Mouse (Mus musculus): ENCODE measurements around the gene Taf4.
A peak's percentile ranks its signal among the peaks of the same experiment; 100 is the strongest.

The Taf4 gene

DNA sequence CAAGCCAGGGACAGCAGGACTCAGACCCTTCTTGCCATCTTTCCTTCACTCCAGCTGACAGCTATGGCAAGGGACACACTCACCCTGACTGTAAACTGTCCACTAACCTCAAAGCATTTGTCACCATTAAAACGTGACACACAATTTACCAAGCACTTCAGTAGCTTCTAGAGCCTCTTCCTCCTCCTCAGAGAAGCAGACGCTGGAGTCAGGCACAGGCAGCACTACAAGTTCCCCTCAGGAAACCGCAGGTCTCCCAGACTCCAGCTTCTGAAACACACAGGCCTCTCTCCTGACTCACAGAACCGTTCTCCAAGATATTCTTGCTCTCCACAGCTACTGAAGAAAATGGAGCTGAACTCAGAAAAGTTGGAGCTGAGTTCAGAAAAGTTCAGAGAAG is 39.4 kb downstream of the Taf4 start:
- no peak for DNase-seq (ENCODE audit: low read depth, low spot score)

DNA sequence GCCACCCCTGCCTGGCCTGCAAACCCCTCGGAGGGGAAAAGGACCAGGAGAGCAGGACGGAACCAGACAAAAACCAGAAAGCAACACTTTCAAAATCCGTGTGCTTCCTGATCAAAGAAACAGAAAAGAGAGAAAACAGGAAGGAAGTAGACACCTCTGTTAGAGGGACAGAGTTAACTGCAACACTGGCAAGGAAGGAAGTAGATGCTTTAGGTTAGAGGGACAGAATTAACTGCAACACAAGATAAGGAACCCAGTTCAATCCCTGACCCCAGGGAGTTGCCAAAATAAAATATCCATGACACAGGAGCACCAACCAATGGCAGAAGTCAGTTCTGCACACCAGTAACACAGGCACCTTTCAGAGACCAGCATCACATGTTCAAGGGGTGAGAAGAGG is 42.3 kb downstream of the Taf4 start:
- no peak for DNase-seq (ENCODE audit: low read depth, low spot score)

DNA sequence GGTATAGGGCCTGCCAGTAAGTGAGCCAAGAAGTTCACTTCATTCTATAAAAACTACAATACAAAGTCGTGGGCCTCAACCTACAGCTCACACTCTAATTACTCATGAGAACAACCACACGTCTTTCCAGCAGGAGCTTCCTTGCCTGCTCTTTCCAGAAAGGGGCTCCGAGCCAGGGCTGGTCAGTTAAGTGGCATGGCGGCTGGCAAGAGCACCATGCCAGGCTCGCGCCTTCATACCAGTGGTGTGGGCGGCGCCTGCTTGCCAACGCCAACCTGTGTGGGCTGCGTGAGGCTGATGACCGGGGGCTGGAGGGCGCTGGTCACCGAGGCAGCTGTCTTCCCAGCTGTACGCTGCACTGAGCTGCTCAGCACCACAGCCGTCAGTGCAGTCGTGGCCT is 44.7 kb downstream of the Taf4 start:
- DNase-seq (ENCODE audit: low read depth, low spot score) = no peak

DNA sequence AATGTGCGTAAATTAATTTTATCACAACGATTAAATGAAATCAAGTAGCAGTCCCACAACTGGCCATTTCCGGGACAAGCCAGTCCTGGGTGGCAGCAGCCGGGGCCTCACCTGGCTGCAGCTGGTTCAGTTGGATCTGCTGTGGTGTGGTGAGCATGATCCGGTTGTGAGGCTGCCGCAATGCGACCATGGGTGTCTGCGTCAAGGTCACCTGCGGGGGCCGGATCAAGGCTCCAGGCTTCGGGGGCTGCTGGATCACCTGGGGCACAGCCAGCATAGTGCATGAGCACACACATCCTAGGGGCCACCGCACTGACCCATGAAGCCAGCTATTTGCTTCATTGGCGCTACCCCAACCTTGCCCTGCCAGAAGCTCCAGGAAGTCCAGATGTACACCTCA is 47.3 kb downstream of the Taf4 start:
- no peak for DNase-seq (ENCODE audit: low read depth, low spot score)

DNA sequence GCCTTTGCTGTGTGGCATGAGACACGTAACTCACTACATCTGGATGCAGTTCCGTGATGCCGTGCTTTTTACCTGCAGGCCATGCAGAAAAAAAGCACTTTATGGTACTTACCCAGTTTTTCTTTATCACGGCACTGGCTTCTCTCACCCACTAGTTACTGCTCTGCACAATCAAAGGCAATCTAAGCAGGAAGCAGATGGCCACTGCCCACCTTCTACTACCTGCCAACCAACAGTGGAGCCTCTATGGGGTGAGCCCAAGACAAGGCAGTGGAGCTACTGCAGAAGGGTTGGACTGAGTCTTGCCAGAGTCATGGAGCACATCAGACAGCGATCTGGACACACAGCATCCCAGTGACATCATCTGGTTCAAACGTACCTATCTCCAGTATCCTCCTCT is 52.4 kb downstream of the Taf4 start:
- no peak for DNase-seq (ENCODE audit: low read depth, low spot score)

DNA sequence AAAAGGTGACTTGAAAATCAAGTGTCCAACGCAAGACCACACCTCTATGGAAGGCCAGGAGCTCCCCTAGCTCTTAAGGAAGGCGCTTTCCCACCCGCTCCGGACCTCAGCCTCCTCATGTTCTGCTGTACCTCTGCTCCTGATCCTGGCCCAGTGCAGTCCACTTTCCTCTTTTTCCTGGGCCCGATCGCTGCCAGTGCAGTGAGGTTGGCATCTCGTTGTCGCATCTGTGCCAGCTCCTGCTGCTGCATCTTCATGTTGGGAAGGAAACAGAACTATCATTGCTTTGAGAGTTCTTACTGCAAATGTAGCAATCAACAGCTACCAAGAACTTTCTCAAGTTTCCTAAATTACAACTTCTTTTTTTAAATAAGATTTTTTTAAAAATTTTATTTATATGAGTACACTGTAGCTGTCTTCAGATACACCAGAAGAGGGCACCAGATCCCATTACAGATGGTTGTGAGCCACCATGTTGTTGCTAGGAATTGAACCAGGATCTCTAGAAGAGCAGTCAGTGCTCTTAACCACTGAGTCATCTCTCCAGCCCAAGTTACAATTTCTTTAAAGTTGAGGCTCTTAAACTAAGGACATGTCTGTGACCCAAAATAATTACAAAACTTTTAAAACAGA is 55.3 kb downstream of the Taf4 start:
- DNase-seq (ENCODE audit: low read depth, low spot score) = no peak

DNA sequence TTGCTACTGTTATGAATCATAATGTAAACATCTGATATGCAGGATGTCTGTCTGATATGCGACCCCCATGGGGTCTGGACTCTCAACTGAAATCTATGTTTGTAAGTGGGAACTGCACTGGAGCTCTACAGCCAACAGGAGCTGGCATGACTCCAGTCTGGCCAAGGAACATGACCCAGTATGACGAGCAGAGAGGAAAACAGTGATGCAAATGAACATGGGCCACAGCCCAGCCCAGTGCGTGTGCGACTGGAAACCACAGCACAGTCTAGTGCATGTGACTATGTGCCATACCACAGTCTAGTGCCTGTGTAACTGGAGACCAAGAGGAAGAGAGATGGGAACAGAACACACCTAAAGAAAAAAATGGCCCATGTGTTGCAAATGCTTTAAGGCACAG is 56.4 kb downstream of the Taf4 start:
- no peak for DNase-seq (ENCODE audit: low read depth, low spot score)

DNA sequence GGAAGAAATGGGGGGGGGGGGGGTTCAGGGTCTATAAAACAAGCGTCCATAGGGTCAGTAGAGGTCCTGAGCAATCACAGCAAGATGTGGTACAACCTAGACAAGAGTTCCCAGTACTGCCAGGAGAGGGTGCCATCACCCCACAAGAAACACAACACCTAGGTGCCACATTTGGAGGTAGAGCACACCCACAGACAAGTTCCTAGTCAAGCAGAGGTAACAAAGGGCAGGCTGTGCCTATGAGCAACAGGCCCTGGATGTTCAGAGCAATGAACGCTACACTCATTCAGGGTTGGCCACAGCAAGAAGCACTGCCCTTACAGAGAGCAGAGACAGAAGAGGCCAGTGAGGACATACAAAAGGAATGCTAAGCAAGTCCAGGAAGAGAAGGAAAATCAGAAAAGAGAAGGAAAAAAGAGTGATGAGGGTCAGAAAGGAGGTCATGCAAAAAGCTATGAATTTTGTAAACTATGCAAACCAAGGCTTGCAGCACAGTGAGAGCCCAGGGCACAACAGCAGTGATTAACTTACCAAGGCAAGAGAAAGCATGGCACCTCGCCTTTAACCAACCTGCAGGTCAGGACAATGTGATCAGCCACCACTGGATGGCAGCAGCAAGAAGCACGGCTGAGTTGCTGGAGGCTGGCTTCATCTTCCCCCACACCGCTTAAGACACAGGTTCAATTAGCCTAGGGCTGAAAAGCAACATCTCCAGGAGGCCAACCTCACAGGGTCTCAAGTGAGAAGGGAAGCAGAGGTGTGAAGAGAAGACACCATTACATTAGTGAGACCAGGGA is 59.4 kb downstream of the Taf4 start:
- peak; percentile 47 for DNase-seq (ENCODE audit: low read depth, low spot score)

DNA sequence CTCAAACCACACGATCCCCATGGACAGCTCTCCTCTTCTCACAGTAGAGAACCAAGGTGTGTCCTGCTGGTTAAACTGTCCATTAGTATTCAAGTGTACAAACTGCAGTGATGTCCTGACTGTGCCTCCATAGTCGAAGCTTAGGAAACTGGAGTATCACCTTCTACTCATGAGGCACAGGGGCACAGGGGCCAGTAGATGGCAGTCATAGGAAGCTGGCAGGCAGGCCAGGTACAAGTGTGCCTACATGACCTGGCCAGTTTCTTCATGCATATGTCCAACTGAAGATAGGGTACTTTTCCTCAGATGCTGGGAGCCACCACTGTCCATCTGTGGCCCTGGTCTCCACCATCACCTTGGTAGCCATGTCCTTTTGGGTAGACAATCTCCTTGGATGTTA is 62.2 kb downstream of the Taf4 start:
- no peak for DNase-seq (ENCODE audit: low read depth, low spot score)

DNA sequence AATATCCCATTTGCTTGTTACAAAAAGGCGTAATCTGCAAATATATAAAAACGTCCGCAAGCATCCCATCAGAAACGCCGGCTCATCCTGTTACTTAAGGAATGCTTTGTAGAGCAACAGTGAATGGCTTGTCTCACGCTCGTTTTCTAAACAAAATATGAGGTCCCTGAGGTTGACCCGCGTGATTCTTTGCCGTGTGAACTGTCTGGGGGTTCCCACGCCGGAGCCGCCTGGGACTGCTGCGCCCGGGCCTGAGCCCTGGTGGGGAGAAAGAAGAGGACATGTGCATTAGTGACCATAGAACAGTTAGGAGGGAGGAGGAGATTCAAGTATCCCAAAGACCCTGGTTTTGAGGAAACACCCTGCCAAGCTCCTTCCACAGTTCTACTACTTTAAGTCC is 63.1 kb downstream of the Taf4 start:
- no peak for DNase-seq (ENCODE audit: low read depth, low spot score)

DNA sequence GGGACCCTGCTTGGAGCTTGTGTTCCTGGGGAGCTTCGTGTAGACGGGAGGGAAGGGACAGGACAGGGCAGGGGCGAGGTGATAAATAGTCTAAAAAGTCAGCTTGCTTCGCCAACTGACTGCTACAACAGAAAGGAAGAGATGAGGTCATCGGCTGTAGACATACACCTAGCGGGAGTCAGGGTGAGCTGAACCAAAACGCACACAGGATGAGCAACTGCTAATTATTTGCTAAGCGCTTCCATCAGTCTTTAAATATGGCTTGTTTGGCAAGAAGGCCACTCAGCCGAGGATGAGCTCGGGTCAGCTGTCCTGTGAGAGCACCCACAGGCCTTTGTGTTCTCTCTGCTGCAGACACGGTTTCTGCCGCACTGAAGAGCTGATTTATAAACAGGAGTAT is 63.5 kb downstream of the Taf4 start:
- no peak for DNase-seq (ENCODE audit: low read depth, low spot score)

DNA sequence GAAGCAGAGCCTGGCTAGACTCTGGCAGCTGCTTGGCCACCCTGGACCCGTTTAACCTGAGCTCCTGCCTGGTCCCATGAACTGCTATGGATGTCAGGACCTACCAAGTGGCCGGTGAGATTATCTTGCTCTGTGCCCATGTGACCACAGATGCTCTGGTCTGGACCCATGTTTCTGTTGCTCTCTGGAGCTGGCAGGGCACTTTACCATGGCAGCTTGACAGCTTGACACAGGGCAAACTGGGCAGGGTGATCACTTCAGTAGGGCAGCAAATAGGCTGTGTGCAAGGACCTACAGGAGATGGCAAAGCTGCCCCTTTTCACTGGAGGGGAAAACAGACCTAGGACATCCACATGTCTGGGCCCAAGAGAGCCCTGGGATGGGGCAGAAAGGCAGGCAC is 79.5 kb downstream of the Taf4 start:
- DNase-seq (ENCODE audit: low read depth, low spot score) = no peak

DNA sequence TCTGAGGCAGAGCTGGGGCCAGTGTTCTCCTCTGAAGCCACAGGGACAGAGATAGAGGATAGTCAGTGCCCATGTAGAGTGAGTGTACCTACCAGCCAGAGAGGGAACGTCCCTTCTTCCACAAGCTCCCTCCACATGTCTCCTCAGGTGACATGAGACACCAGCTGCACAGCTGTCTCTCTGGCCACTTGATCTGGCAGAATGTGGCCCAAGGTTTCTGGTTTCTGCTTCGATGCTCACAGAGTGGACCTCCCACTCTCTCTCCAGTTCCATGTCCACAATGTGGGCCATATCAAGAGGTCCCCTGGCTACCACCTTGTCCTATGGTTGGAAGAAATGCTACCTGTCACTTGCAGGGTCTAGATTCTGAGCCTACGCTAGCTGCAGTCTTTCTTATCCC is 85.4 kb downstream of the Taf4 start:
- DNase-seq (ENCODE audit: low read depth, low spot score) = no peak

DNA sequence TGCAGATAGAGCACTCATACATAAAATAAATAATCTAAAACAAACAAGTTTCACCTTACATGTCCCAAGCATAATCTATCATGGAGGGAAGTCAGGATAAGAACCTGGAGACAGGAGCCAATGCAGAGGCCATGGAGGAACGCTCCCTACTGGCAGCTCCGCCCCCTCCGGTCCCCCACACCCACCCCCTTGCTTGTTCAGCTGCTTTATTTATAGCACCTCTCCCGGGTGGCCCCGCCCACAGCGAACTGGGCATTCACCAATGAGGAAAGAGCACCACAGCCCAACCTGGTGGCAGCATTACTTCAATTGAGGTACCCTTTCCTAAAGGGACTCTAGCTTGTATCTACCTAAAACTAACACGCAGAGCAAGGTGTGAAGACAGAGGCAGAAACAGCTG is 91.9 kb downstream of the Taf4 start:
- DNase-seq (ENCODE audit: low read depth, low spot score) = peak; percentile 13

DNA sequence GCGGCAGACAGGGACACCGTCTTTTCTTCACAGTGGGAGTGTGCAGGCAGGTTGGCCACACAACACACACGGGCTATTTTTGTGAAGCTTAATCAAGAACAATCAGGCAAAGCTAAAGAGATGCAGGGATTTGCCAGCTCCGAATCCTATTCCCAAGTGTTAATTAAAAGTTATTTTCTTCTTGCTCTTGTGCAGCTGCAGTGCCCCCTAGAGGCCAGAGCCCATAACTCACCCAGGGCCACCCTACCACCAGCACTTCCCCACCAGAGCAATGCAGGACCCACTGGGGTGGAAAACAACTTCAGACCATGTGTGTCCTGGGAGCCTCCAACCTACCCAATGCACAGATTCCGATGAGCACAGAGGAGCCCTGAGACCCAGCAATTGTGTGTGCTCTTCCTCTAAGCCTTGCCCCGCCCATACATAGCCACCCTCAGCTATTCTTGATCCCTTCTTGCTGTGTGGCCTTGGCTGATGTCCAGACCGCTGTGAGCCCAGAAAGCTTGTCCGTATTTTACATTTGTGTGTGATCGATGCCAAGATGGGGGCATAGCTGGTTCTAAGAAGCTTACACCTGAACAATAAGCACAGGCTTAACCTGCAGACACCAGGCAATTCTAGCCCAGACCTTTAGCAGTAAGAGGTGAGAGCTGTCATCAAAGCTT is 98.8 kb downstream of the Taf4 start:
- peak; percentile 14 for DNase-seq (ENCODE audit: low read depth, low spot score)

DNA sequence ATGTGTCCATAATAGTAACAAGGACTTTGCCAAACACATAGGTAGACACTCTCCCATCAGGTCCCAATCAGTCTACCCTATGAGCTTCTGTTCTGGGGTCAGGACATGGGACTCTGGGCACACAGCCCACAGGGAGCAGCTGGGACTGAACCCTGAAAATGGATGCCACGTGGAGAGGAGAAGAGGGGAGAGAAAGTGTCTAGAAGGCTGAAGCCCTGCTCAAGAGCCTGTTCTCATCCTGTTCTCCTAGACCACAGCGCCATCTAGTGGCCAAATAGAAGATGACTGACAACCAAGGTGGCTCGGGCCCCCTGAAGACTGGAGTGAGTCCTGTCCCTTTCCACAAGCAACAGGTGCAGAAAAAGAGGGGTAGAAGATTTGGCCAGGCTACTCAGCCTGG is 101.3 kb downstream of the Taf4 start:
- DNase-seq (ENCODE audit: low read depth, low spot score) = peak; percentile 28

DNA sequence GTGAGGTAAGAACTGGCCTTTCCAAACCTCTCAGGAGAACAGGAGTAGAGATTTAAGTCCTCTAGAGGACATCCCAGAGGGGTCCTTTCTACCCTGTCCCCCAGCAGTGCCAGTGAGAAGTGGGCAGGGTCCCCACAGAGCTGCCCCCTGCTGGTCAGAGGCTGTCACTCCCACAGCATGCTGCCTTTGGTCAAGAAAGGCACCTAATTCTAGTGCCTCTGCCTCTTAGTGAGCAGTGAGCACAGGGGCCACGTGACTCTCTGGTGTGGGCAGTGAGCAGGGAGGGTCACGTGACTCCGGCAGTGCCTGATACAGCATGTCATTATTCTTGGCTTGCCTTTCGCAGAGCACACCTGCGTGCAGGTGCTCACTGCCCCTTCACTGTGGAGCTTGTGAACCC is 103.1 kb downstream of the Taf4 start:
- DNase-seq (ENCODE audit: low read depth, low spot score) = peak; percentile 20

DNA sequence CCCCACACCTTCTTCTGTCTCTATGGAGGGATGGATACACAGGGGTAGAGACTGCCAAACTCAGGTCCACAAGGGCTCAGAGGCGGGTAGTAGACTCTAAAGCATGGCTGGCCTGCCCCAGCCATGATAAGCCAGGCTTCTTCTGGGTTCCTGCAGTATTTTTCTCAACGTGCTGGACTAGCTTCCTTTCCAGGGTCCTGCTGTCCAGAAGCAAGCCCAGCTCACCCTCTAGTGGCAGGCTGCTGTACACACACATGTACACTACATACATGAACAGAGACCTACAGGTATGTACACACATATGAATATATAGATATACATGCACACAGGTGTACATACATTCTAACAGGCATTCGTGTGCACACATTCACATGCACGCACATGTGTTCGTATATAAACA is 103.7 kb downstream of the Taf4 start:
- DNase-seq (ENCODE audit: low read depth, low spot score) = no peak

DNA sequence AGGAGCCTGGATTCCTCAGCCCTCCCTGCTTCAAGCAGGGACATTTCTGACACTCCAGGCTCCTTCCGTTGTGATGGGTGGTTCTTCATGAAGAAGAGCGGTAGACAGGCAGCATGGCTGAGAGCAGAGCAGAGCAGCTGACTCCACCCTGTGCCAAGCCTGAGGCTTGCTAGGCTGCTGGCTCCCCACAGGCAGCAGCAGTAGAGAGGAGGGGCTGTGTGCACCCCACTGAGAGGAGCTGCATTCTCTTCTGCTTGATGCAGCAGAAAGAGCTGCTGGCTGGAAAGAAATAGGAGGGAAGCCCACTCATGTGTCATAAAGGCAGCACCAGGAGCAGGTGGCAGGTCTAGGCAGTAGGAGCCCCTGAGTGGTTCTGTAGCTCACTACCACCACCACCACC is 106.6 kb downstream of the Taf4 start:
- no peak for DNase-seq (ENCODE audit: low read depth, low spot score)

DNA sequence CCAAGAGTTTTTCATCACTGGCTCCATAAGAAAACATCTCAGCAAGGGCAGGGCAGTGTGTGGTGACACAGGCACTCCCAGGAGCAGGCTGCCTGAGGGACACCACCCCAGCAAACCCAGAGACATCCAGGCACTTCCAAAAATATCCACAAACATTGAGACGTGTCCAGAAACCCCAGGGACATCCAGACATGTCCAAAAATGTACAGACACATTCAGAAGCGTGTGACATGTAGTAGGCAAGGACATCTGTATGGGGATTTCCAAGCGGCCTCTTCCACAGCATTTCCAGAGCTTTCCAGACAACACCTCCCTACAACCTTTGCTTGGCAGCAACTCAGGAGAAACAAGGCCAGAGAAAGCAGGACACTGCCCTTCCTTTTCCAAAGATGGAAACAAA is 108.8 kb downstream of the Taf4 start:
- DNase-seq (ENCODE audit: low read depth, low spot score) = no peak

DNA sequence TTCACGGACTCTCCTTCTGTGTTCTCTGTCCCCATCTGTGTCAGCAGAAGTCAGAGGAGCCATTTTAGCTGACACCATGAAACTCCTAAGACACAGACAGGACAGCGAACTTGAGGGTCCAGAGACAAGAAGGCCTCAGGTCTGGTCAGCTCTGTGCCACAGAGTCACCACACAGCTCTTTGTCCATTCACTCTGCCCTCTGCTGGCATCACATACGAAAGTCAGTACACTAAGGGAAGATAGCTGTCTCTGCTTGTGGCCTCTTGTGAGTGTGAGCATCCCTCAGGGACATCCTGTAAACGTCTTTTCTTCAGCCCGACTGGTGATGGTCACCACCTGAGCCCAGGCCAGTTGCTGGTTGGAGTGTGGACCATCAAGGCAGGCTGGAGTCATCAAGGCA is 111.3 kb downstream of the Taf4 start:
- DNase-seq (ENCODE audit: low read depth, low spot score) = no peak

DNA sequence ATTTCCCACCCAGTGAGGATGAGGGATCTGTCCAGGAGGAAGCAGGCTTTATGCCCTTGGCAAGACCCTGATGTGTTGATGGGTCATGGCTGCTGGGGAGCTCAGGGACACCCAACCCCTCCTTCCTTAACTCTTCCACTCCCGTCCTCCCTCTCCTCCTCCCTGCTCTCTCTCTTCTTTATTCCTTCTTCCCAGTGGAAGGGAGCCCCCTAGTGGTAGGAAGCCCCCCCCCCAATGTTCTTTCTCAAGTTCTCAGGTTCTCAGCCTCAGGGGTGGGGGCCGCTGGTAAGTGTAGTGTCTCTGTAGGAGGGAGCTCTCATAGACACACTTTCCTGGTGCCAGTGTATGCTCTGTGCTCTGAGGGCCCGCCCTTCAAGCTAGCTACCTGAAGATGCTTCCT is 113.2 kb downstream of the Taf4 start:
- DNase-seq (ENCODE audit: low read depth, low spot score) = no peak

DNA sequence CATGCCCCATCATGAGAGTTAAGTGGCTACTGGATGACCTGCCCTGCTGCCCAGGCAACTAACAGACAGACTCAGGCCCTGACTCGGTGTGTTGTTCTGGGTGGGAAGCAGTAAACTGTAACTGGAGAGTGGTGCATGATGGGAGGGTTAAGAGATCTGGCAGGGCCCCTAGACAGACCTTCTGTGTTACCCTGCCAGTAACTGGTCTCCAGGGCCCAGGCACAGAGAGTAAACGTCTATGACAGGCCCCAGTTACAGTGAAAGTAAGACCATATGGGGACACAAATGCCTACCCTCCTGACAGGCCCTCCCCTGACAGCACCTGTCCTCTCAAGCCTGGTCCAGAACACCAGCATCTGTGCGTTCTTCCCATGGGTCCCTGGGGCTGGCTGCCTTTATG is 113.8 kb downstream of the Taf4 start:
- no peak for DNase-seq (ENCODE audit: low read depth, low spot score)

Measured in WW6 (cell line).